Mouse (Mus musculus) lung, postnatal 10 days (tissue): ENCODE data around the gene Pced1a.
"Not testable (repeated sequence)": the region's sequence is repeated elsewhere in the genome, so short reads cannot be mapped to it uniquely, and the experiment has no call there.

Source experiments
- DNase-seq: peaks from one replicate; pipeline ENCODE4 v3.0.0; 2021

Pced1a gene

GRCm38 (mm10) chr2:130386212-130386611 lies 38.3 kb downstream of the Pced1a start:
- peak; percentile 53 for DNase-seq

DNA sequence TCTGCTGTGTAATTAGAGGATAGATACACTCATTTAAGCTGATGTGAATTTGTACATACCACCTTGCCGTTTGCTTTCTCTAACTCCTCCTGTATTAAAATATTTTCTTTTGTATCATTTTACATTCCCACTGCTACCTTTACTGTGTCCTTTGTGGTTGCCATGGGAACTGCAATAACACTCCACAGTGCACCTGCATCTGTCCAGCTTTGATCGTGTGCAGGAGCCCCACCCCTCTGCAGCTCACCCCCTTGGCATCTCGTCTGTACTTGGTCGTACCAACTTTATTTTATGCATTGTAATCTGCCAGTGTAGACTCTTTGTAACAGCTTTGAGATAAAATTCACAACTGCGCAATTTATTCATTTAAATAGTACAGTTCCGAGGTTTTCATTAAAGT lies 40.6 kb downstream of the Pced1a start:
- DNase-seq = no peak

DNA sequence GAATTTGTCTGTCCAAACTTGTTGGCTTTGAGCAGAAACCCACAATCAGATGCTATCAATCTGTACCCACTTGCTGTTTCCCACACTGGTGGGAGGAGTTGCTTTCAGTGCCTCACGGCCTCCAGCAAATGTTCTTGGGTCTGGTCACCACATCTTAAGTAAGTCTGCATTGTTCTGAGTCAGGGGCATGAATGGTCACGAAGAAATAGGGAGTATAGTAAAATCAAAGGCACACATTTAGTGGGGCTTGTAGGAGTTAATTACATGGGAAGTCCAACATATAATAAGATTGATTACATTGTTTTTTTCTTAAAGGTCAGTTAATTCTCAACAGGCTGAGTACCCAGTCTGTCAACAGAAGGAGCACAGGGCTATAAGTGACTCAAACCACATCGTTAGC lies 41.3 kb downstream of the Pced1a start:
- no peak for DNase-seq

GRCm38 (mm10) chr2:130374951-130375350 lies 49.5 kb downstream of the Pced1a start:
- DNase-seq = no peak

DNA sequence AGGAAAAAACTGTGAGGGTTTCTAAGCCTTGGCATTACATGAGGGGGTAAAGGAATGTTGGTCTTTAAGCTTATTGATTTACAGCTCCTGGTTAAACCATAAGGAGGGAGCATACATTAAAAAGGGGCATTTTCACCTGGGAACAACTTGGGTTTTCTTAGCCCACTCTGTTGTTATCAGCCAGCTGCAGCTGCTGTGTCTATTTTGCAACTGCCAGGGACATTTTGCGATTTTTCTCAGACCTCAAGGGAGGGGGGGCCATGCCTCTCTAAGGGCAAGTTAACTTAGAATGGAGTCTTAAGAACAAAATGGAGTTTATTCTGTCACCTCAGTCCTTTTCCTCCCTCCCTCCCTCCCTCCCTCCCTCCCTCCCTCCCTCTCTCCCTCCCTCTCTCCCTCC lies 51.5 kb downstream of the Pced1a start:
- DNase-seq = not testable (repeated sequence)

- DNase-seq = no peak
Measured at GRCm38 (mm10) chr2:130367386-130367785, 57.1 kb downstream of the Pced1a start.
